Mouse (Mus musculus) hindbrain, embryonic 15.5 days (tissue): Measurements from ENCODE around the gene Jpt1. TPM values are rescaled to one million over a fixed set of nuclear protein-coding genes. Genes with fewer than 3 reads are reported as not detected.
"Not testable (repeated sequence)": the region's sequence is repeated elsewhere in the genome, so short reads cannot be mapped to it uniquely, and the experiment has no call there.

Source experiments
- ATAC-seq: fragments of 200-750 bp; cut with Nextera tagmentation; 2 replicates; pipeline ENCODE4 v1.8.0; 2017; ENCODE audit warnings: low read depth, moderate number of reproducible peaks, moderate TSS enrichment; ENCODE audit not compliant: low FRiP score
- H3K27ac ChIP-seq: fragments of 300-500 bp; sonication (generic); replicated peaks from 2 replicates; pipeline ENCODE4 v1.5.1; 2015; ENCODE audit warnings: mild to moderate bottlenecking, inconsistent platforms
- H3K27me3 ChIP-seq: fragments of 300-500 bp; sonication (generic); 2 replicates; pipeline ENCODE4 v1.6.1; 2015; ENCODE audit warnings: control low read depth, inconsistent platforms
- H3K36me3 ChIP-seq: fragments of 300-500 bp; sonication (generic); 2 replicates; pipeline ENCODE4 v1.6.1; 2015; ENCODE audit warnings: control low read depth, inconsistent platforms
- H3K4me1 ChIP-seq: fragments of 300-500 bp; sonication (generic); replicated peaks from 2 replicates; pipeline ENCODE4 v1.6.1; 2015; ENCODE audit warnings: control low read depth, inconsistent platforms
- H3K4me2 ChIP-seq: fragments of 300-500 bp; sonication (generic); 2 replicates; pipeline ENCODE4 v1.6.1; 2015; ENCODE audit warnings: moderate library complexity, mild to moderate bottlenecking, inconsistent platforms
- H3K4me3 ChIP-seq: fragments of 300-500 bp; sonication (generic); 2 replicates; pipeline ENCODE4 v1.5.1; 2015; ENCODE audit warnings: mild to moderate bottlenecking, inconsistent platforms
- H3K9ac ChIP-seq: fragments of 300-500 bp; sonication (generic); 2 replicates; pipeline ENCODE4 v1.6.1; 2015; ENCODE audit warnings: inconsistent platforms
- H3K9me3 ChIP-seq: fragments of 300-500 bp; sonication (generic); 2 replicates; pipeline ENCODE4 v1.6.1; 2016; ENCODE audit warnings: control low read depth, inconsistent platforms
- WGBS: fragments of 180-500 bp; shearing (Covaris S2); methylation state at CpG from one replicate; pipeline ENCODE4 v1.1.7; 2015; 5-methylcytosine and 5-hydroxymethylcytosine counted together
- polyA plus RNA-seq: library from polyadenylated mRNA; unstranded; fragments of >200 nt; fragmentation: Nextera tagmentation; extraction: Ambion mirVana; gene quantifications from 2 replicates; pipeline ENCODE4 v1.2.1, GENCODE M21; 2015

Jpt1 gene
- polyA plus RNA-seq, 1 experiment from 2014 or later = 1,399 TPM

DNA sequence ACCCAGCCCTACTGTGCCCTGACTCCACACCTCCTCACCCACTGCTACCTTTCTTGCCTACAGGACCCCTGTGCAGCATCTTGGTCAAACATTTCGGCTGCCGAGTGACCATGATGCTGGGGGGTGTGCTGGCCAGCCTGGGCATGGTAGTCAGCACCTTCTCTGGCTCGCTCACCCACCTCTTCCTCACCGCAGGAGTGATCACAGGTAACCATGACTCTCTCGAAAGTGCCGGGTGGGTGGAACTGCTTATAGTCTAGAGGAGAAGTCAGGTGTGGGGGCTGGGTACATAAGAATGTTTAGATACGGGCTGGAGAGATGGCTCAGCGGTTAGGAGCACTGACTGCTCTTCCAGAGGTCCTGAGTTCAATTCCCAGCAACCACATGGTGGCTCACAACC is 49.3 kb downstream of the Jpt1 start:
- 87% methylated on average over 8 of the region's 8 CpGs for WGBS
- Histone ChIP-seq H3K4me1 (no peaks in the 10 kb centered on the region), H3K9ac (no peak overlapping the region)

DNA sequence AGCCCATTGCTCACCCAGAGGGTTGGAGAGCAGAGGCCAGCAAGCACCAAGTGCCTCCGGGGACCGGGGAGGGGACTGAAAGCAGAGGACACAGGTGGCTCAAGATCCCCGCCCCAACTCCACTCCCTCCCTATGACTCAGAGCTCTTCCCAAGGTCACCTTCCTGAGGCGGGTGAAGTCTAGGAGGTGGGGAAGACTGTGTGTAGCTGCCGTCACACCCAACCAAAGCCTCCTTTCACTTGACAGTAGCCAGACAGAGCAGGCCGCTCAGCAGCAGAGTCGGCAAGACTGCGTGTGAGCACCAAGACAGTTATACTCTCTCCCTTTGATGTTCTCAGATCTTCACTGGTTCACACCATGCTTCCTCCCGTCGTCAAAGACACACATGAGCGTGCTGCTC is 50.8 kb downstream of the Jpt1 start:
- H3K36me3 ChIP-seq = no peaks in the 10 kb centered on the region
- ATAC-seq = no peak
- H3K9me3 ChIP-seq = no peaks in the 10 kb centered on the region
- H3K4me3 ChIP-seq = no peak overlapping the region
- no peak overlapping the region for H3K9ac ChIP-seq
- H3K27ac ChIP-seq = no peak overlapping the region
- H3K27me3 ChIP-seq = no peaks in the 10 kb centered on the region
- no peak overlapping the region for H3K4me2 ChIP-seq
- 77% methylated on average over 11 of the region's 11 CpGs for WGBS
- H3K4me1 ChIP-seq = no peaks in the 10 kb centered on the region

More for the DNA sequence above, 49.3 kb downstream of the Jpt1 start:
- Histone ChIP-seq H3K9me3 (no peaks in the 10 kb centered on the region), H3K4me2 (no peak overlapping the region), H3K4me3 (no peak overlapping the region), H3K27me3 (no peaks in the 10 kb centered on the region), H3K27ac (no peak overlapping the region), H3K36me3 (no peaks in the 10 kb centered on the region)
- no peak for ATAC-seq

DNA sequence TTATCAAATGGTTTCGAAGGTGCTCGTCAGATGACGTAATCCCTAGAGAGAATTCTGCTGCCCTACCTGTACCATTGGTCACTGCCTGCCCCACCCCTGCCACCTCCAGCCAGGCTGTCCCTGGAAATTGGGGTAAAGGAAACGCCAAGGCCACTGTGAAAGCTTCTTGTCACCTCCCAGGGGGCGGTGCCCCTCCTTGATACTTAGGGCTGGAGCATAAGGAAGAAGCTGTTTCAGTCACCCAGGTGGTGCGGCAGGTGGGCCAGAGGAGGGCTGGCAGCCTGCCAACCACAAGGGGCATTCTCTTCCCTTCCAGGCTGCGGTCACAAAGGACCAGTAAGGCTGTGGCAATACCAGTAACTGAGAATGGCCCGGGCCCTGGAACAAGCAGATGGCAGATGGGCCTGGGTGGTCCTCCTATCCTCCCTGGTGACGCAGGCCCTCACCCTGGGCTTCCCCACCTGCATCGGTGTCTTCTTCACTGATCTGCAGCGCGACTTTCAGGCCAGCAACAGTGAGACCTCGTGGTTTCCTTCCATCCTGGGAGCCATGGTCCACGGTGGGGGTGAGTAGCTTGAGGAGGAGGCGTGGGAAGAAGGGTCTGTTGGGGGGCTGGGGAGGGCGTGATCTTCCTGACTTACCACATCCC is 51.8 kb downstream of the Jpt1 start, which contains the start of gene Slc16a5:
Gene Slc16a5 (plus strand): TSS at position 232 of the 649 bp plus-strand sequence.
- no peak within 1 kb of the TSS for H3K4me2 ChIP-seq
- WGBS = 80% methylated on average over 16 of the region's 16 CpGs
- no peaks in the 10 kb centered on the region for H3K27me3 ChIP-seq
- H3K9me3 ChIP-seq = no peaks in the 10 kb centered on the region
- H3K27ac ChIP-seq = no peak within 1 kb of the TSS
- no peak within 1 kb of the TSS for H3K4me3 ChIP-seq
- no peaks in the 10 kb centered on the region for H3K36me3 ChIP-seq
- no peaks in the 10 kb centered on the region for H3K4me1 ChIP-seq
- no peak within 1 kb of the TSS for H3K9ac ChIP-seq
- no peak for ATAC-seq

DNA sequence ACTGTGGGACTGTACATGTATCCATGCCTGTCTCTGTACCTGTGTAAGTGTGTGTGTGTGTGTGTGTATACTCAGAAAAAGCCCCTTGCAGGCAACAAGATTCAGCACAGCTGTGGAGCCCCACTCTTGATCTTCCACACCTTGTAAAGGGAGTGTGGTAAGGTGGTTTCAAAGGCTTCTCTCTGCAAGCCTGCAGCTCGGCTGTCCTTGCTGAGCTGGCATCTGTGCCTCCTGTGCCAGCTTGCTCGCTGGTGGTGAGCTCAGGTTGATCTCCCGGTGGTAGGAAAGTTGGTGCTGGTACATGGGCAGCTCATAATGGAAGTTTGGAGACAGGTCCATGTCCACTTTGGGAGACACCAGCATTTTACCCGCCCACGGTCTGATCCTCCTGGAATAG is 52.3 kb downstream of the Jpt1 start:
- H3K27me3 ChIP-seq = no peaks in the 10 kb centered on the region
- no peak for ATAC-seq
- H3K4me1 ChIP-seq = no peaks in the 10 kb centered on the region
- H3K36me3 ChIP-seq = no peaks in the 10 kb centered on the region
- no peak overlapping the region for H3K27ac ChIP-seq
- no peak overlapping the region for H3K4me2 ChIP-seq
- 76% methylated on average over 5 of the region's 5 CpGs for WGBS
- H3K4me3 ChIP-seq = no peak overlapping the region
- H3K9ac ChIP-seq = no peak overlapping the region
- H3K9me3 ChIP-seq = no peaks in the 10 kb centered on the region

DNA sequence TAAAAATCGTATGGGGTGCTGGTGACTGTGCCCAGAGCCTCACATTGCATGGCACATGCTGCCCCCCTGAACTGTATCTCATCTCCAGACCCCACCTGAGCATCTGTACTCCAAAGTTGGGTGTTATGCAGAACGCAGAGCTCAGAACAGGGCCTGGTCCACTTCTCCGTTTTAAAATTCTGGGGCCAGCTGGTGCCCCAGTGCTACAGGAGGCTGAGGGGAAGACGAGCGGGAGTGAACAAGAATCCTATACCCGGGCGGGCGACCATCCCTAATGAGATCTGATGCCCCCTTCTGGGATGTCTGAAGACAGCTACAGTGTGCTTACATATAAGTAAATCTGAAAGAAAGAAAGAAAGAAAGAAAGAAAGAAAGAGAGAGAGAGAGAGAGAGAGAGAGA is 53.2 kb downstream of the Jpt1 start:
- ATAC-seq = no peak
- Histone ChIP-seq H3K9ac (no peak overlapping the region), H3K4me2 (no peak overlapping the region), H3K27me3 (no peaks in the 10 kb centered on the region), H3K9me3 (no peaks in the 10 kb centered on the region), H3K27ac (no peak overlapping the region), H3K4me1 (no peaks in the 10 kb centered on the region), H3K4me3 (no peak overlapping the region), H3K36me3 (no peaks in the 10 kb centered on the region)
- 22% methylated on average over 8 of the region's 8 CpGs for WGBS

DNA sequence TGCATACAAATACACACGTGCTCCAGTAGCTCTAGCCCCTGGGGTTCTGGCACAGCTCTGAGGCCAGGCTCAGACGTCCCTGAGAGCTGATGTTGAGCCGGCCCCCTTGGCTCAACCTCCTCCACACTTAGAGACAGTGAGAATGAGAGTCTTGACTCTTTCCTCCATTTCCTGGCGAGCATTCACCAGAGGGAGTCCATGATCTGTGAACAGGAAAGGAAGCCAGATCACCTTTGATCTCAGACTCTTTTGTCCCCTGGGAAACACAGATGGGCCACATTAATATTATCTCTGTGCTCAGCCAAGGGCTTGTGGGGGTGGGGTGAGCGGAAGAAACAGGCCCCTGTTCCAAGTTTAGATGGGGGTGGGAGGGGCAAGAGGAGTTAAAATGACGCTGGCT is 56.8 kb downstream of the Jpt1 start:
- Histone ChIP-seq H3K4me1 (no peaks in the 10 kb centered on the region), H3K9ac (no peak overlapping the region), H3K36me3 (no peaks in the 10 kb centered on the region), H3K4me3 (no peak overlapping the region), H3K27ac (no peak overlapping the region), H3K4me2 (no peak overlapping the region), H3K27me3 (no peaks in the 10 kb centered on the region), H3K9me3 (no peaks in the 10 kb centered on the region)
- 32% methylated on average over 6 of the region's 6 CpGs for WGBS
- ATAC-seq = no peak

DNA sequence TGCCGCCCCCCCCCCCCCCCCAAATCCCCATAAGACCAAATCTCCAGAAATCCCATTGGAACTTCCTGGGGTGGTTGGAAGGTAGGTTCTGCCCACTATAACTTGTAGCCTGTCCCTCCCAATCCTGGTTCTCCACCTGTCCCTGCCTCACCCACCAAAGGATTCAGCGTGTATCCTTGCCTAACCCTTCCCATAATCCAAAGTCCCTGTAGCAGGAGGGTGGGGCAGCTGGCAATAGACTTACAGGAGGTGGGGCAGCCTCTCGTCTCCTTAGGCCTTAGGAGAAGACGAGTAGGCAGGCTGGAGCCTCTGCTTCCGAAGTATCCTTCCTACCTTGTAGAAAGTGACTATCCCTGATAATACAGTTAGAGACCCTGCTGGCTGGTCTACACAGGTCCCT is 58.0 kb downstream of the Jpt1 start:
- Histone ChIP-seq H3K9ac (no peak overlapping the region), H3K4me3 (no peak overlapping the region), H3K4me1 (no peaks in the 10 kb centered on the region), H3K27ac (no peak overlapping the region), H3K36me3 (no peaks in the 10 kb centered on the region), H3K27me3 (no peaks in the 10 kb centered on the region), H3K4me2 (no peak overlapping the region), H3K9me3 (no peaks in the 10 kb centered on the region)
- 94% methylated on average over 5 of the region's 5 CpGs for WGBS
- ATAC-seq = no peak

DNA sequence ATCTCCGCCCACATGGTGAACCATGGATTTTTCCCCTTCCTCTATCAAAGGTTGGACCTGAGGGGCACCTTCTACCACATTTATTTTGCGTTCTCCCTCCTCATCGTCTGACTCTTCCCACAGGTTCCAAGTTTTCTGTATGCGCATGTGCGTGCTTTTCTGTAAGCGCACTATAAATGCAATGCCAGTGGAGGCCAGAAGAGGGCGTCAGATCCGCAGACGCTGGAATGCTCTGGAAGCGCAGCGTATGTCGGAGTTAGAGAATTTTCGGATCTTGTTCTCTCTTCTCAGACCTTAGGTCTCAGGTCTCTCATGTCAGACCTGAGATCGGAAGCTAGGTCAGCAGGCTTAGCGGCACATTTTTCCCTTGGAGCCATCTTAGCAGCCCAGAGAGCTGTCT is 58.6 kb downstream of the Jpt1 start:
- Histone ChIP-seq H3K36me3 (no peaks in the 10 kb centered on the region), H3K4me3 (no peak overlapping the region), H3K9me3 (no peaks in the 10 kb centered on the region), H3K4me1 (no peaks in the 10 kb centered on the region), H3K9ac (no peak overlapping the region), H3K4me2 (no peak overlapping the region), H3K27ac (no peak overlapping the region), H3K27me3 (no peaks in the 10 kb centered on the region)
- ATAC-seq = no peak
- 88% methylated on average over 15 of the region's 15 CpGs for WGBS

DNA sequence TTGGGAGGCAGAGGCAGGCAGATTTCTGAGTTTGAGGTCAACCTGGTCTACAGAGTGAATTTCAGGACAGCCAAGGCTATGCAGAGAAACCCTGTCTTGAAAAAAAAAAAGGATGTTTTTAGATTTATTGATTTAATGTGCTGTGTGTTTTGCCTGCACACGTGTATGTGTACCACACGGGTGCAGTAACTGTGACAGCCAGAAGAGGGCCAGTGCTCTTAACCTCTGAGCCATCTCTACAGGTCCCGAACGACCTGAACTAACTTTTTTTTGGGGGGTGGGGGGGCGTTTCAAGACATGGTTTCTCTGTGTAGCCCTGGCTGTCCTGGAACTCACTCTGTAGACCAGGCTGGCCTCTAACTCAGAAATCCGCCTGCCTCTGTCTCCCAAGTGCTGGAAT is 59.4 kb downstream of the Jpt1 start:
- H3K36me3 ChIP-seq, ATAC-seq, H3K4me2 ChIP-seq, H3K4me3 ChIP-seq, H3K27me3 ChIP-seq, H3K9me3 ChIP-seq, H3K4me1 ChIP-seq, H3K9ac ChIP-seq, H3K27ac ChIP-seq: not testable (repeated sequence)
- WGBS = 87% methylated on average over 6 of the region's 6 CpGs

DNA sequence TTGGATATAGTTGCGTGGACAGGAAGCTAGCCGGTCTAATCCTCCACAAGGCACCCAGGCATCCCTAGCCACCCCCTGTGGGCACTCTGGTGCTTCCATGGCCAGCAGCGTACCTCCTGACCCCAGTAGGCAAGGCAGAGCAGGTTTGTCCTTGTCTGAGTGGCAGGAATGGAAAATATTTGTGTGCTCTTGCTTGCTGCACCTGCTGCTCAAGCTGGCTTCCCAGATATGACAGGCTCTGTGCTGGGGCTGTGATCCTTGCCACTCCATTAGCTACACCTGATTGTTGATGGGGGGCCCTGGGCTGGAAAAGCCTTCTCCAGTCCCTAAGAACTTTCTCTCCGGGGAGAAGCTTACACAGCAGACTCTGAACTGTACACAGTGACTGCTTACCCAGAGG is 60.9 kb downstream of the Jpt1 start:
- Histone ChIP-seq H3K4me3 (no peak overlapping the region), H3K4me2 (no peak overlapping the region), H3K9ac (no peak overlapping the region), H3K9me3 (no peaks in the 10 kb centered on the region), H3K27ac (no peak overlapping the region), H3K27me3 (no peaks in the 10 kb centered on the region), H3K4me1 (no peaks in the 10 kb centered on the region), H3K36me3 (no peaks in the 10 kb centered on the region)
- WGBS = 73% methylated on average over 4 of the region's 4 CpGs
- no peak for ATAC-seq

DNA sequence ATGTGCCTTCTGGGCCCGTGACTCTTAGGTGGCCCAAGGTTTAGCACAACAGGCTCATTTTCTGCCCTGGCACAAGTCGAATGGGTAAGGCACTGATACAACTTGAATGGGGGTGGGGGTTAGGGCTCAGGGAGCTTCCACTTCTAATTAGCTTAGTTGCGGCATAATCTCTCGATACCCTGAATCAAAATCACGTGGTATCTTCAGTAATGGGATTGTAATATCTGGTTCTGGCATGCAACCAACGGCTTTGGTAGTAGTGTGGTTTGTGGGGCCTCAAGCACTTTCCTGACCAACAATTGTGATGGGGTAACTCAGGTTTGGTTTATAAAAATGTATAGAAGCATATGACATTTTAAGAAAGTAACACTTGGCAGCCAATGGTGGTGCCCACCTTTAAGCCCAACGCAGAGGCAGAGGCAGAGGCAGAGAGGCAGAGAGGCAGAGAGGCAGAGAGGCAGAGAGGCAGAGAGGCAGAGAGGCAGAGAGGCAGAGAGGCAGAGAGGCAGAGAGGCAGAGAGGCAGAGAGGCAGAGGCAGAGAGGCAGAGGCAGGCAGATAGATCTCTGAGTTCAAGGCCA is 61.8 kb downstream of the Jpt1 start:
- Histone ChIP-seq H3K4me3 (no peak overlapping the region), H3K9me3 (no peaks in the 10 kb centered on the region), H3K27me3 (no peaks in the 10 kb centered on the region), H3K9ac (no peak overlapping the region), H3K4me1 (no peaks in the 10 kb centered on the region), H3K4me2 (no peak overlapping the region), H3K36me3 (no peaks in the 10 kb centered on the region), H3K27ac (no peak overlapping the region)
- ATAC-seq = no peak
- WGBS = 79% methylated on average over 7 of the region's 7 CpGs

DNA sequence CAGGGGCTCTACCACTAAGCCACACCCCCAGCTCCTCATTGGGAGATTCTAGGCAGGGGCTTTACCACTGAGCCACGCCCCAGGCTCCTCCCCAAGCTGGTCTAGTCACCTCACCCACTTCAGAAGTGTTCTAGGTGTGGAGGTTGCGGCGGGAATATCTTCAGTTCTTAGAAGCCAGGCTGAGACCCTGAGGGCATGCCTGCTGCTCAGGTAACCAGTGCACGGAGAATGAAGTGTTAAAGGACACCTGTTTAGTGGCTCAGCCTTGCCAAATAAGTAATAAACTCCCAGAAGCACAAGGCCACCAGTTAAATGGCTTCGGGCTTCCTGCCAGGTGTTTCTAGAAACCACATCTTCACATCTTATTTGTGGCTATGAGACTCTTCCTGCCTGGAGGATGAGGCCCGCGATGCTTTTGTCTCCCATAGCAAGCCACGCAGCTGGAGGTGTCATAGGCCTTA is 62.4 kb downstream of the Jpt1 start:
- 86% methylated on average over 8 of the region's 8 CpGs for WGBS
- Histone ChIP-seq H3K4me3 (no peak overlapping the region), H3K27me3 (no peaks in the 10 kb centered on the region), H3K27ac (no peak overlapping the region), H3K4me2 (no peak overlapping the region), H3K4me1 (no peaks in the 10 kb centered on the region), H3K9ac (no peak overlapping the region), H3K9me3 (no peaks in the 10 kb centered on the region), H3K36me3 (no peaks in the 10 kb centered on the region)
- no peak for ATAC-seq

DNA sequence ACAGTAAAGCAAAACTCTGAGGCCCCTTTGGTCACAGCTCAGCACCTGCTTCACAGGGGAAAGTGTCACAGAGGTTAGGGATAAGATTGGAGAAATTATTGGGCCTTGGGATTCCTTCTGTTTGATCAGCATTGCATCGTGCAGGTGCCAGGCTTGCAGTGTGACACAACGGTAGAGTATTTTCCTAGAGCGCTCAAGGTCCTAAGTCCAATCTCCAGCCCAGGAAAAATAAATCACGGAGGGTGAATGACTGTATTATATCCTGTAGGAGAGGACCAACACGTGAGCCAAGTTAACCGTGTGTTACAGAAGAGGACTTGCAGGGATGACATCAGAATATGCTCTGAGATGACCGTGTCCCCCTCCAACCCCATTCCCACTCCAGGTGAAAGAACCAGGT is 64.0 kb downstream of the Jpt1 start:
- no peak for ATAC-seq
- H3K36me3 ChIP-seq = no peaks in the 10 kb centered on the region

More for the DNA sequence above, 64.0 kb downstream of the Jpt1 start:
- 94% methylated on average over 7 of the region's 7 CpGs for WGBS
- H3K9ac ChIP-seq = no peak overlapping the region
- no peaks in the 10 kb centered on the region for H3K9me3 ChIP-seq
- H3K4me3 ChIP-seq = no peak overlapping the region
- no peak overlapping the region for H3K4me2 ChIP-seq
- H3K4me1 ChIP-seq = no peaks in the 10 kb centered on the region
- H3K27me3 ChIP-seq = no peaks in the 10 kb centered on the region
- H3K27ac ChIP-seq = no peak overlapping the region
